In the genomic region with DNA sequence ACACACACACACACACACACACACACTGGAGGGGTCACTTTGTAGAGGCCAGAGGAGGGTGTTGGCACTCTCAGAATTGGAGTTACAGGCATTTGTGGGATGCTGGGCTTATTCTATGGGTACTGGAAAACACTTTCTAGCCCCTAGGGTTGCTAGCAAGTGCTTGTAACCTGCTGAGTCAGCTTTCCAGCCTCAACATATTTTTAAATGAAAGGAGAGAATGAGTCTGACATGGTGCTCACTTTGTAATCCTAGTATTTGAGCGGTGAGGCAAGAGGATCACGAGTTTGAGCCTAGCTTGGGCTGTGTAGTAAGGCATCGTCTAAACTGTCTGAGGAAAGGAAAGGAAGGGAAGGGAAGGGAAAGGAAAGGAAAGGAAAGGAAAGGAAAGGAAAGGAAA, we compare ENCODE assay signal across 24 mouse cellular contexts. TPM values are rescaled to one million over a fixed set of nuclear protein-coding genes. Genes with fewer than 3 reads are reported as not detected.
DNase-seq lines count a peak whose midpoint lies in the region; ATAC-seq and TF ChIP-seq lines count a peak whose summit lies in the region.
"Had no signal": no experiment of that assay in that cellular context is flagged by ENCODE, and none has a peak within 500 bp of the region (broad histone marks: within the 10 kb centered on the region; RNA-seq: fewer than 3 reads in every experiment).

No protein-coding gene starts in this region.

- dilution Hi-C loops in CH12.LX (cut with MboI; ENCODE audit: extremely low pct_ligation_motif_present, extremely low pct_unique_long_range_greater_than_20kb, low sequenced_read_pairs) = no loop called here

- TF ChIP-seq POLR2A in heart, adult 2 months (IDR thresholded peaks at IDR 0.05; ENCODE audit: insufficient read depth, low read depth, low read length) = no peak
- no peak for TF ChIP-seq POLR2A in CH12.LX (IDR thresholded peaks at IDR 0.05; ENCODE audit: low read depth, low read length)

- H3K79me2 ChIP-seq in heart, adult 2 months (replicated peaks; ENCODE audit: control insufficient read depth, insufficient read depth, low read length) = no peaks in the 10 kb centered on the region
- H3K79me2 ChIP-seq in CH12.LX (replicated peaks; ENCODE audit: control insufficient read depth, extremely low read depth, insufficient read depth, poor library complexity, severe bottlenecking) = peaks cover 1% of the 10 kb centered on the region; the same call in 1 of the 2 replicates

- TF ChIP-seq CTCF in heart, adult 2 months (IDR thresholded peaks at IDR 0.05) = no peak
- no peak for TF ChIP-seq CTCF in CH12.LX (conservative IDR thresholded peaks at IDR 0.05 in 1 of 2, IDR thresholded peaks at IDR 0.05 in 1 of 2; ENCODE audit: low read depth in 2 of 2, low read length in 2 of 2)

- TF ChIP-seq RAD21 in CH12.LX (IDR thresholded peaks at IDR 0.05; ENCODE audit: low read depth, low read length) = no peak

- no peak for TF ChIP-seq EP300 in heart, adult 2 months (IDR thresholded peaks at IDR 0.05; ENCODE audit: insufficient read depth, low read depth, low read length)
- no peak for TF ChIP-seq EP300 in CH12.LX (IDR thresholded peaks at IDR 0.05; ENCODE audit: low read length)

- intact Hi-C loops in heart, adult 2 months (cut with DNase I) = loop anchor here (10.0 kb wide), 1 partner anchor 90 kb away; no protein-coding TSS in a partner anchor

- H3K9me3 ChIP-seq in heart, embryonic 12.5 days (replicated peaks) = no peaks in the 10 kb centered on the region
- H3K9me3 ChIP-seq in CH12.LX (replicated peaks; ENCODE audit: low read length) = peaks cover 1% of the 10 kb centered on the region
- no peaks in the 10 kb centered on the region for H3K9me3 ChIP-seq in ES-E14 (ENCODE audit: control insufficient read depth, insufficient read depth, low read depth, low read length)
- H3K9me3 ChIP-seq: forebrain, embryonic 10.5 days; forebrain, embryonic 13.5 days; heart, embryonic 10.5 days; hindbrain, embryonic 10.5 days; hindbrain, embryonic 13.5 days; intestine, embryonic 15.5 days had no signal

- no peak for ATAC-seq in heart, embryonic 12.5 days (ENCODE audit: insufficient number of reproducible peaks, low FRiP score)
- ATAC-seq: activated CD4-positive, CD25-positive, alpha-beta regulatory T cell, adult 4 months; CD4-positive, CD25-positive, alpha-beta regulatory T cell, adult 4 months; forebrain, embryonic 13.5 days; forebrain, embryonic 16.5 days; hindbrain, embryonic 16.5 days; intestine, embryonic 15.5 days had no signal

- H3K9ac ChIP-seq in heart, adult 2 months (ENCODE audit: low read depth, low read length) = no peak overlapping the region
- no peak overlapping the region for H3K9ac ChIP-seq in heart, embryonic 12.5 days
- H3K9ac ChIP-seq in CH12.LX (ENCODE audit: insufficient read depth, low read depth) (no peak overlapping the region), ES-E14 (ENCODE audit: insufficient read depth, low read depth, low read length, poor library complexity, severe bottlenecking) (no peak overlapping the region)
- H3K9ac ChIP-seq: forebrain, embryonic 13.5 days; hindbrain, embryonic 13.5 days; intestine, embryonic 15.5 days had no signal

- no peak overlapping the region for H3K4me3 ChIP-seq in heart, adult 2 months
- no peak overlapping the region for H3K4me3 ChIP-seq in heart, embryonic 12.5 days
- H3K4me3 ChIP-seq in CH12.LX (replicated peaks in 1 of 3; ENCODE audit: low read depth in 2 of 3, low read length in 2 of 3, poor library complexity in 1 of 3) (no peak overlapping the region), ES-E14 (ENCODE audit: insufficient read depth in 1 of 2, low read depth in 1 of 2, low read length in 2 of 2, poor library complexity in 1 of 2, severe bottlenecking in 1 of 2) (no peak overlapping the region)
- H3K4me3 ChIP-seq: forebrain, embryonic 10.5 days; forebrain, embryonic 13.5 days; heart, embryonic 10.5 days; hindbrain, embryonic 10.5 days; hindbrain, embryonic 13.5 days; intestine, embryonic 15.5 days had no signal

- H3K4me1 ChIP-seq in heart, adult 2 months (ENCODE audit: control insufficient read depth, insufficient read depth, low read length) = peaks cover 9% of the 10 kb centered on the region
- peaks cover 17% of the 10 kb centered on the region for H3K4me1 ChIP-seq in heart, embryonic 12.5 days (replicated peaks)
- H3K4me1 ChIP-seq in CH12.LX (ENCODE audit: control insufficient read depth in 1 of 2, insufficient read depth in 2 of 2) (peaks cover 16 to 37% of the 10 kb centered on the region in 2 experiments), ES-E14 (ENCODE audit: control insufficient read depth in 2 of 2, insufficient read depth in 2 of 2, low read length in 2 of 2, poor library complexity in 1 of 2) (no peaks in the 10 kb centered on the region)
- H3K4me1 ChIP-seq: forebrain, embryonic 13.5 days; intestine, embryonic 15.5 days had no signal

- 58% methylated on average over 3 of the region's 3 CpGs for WGBS in heart, adult 2 months
- 59% methylated on average over 3 of the region's 3 CpGs for WGBS in heart, embryonic 12.5 days

- H3K27ac ChIP-seq in heart, adult 2 months = peak overlapping the region; percentile 64; the same call in 1 of the 2 replicates
- no peak overlapping the region for H3K27ac ChIP-seq in heart, embryonic 12.5 days (ENCODE audit: poor library complexity, severe bottlenecking)
- H3K27ac ChIP-seq in CH12.LX (ENCODE audit: insufficient read depth, low read depth) = no peak overlapping the region
- H3K27ac ChIP-seq in ES-E14 (ENCODE audit: insufficient read depth, low read depth, low read length, poor library complexity, severe bottlenecking) = no peak overlapping the region
- H3K27ac ChIP-seq: forebrain, embryonic 10.5 days; forebrain, embryonic 13.5 days; hindbrain, embryonic 10.5 days; hindbrain, embryonic 13.5 days; intestine, embryonic 15.5 days had no signal

- DNase-seq in heart, adult 2 months = no peak
- DNase-seq in CH12.LX (ENCODE audit: extremely low read depth) (no peak), ES-E14 (ENCODE audit: low read depth, low spot score) (no peak), MN1 (ENCODE audit: low spot score) (no peak)
- no peak for DNase-seq in thymus, postnatal 0 days (ENCODE audit: low spot score)
- DNase-seq: adrenal gland, adult 8-10 months; adrenal gland, postnatal 25 days; cerebellum, adult 18-20 months; cerebellum, adult 9-10 months; cerebellum, postnatal 14 days; gastrocnemius, postnatal 25 days; kidney, adult 18-20 months had no signal

- in situ Hi-C loops in CH12.LX (cut with MboI; ENCODE audit: low pct_ligation_motif_present, low pct_unique_long_range_greater_than_20kb, low sequenced_read_pairs) = no loop called here
- in situ Hi-C loops in ES-E14 (cut with MboI; ENCODE audit: low sequenced_read_pairs in 2 of 2, unreplicated experiment in 2 of 2) = no loop called here

- no peaks in the 10 kb centered on the region for H3K36me3 ChIP-seq in heart, adult 2 months (ENCODE audit: control insufficient read depth, insufficient read depth, low read length)
- no peaks in the 10 kb centered on the region for H3K36me3 ChIP-seq in heart, embryonic 12.5 days
- H3K36me3 ChIP-seq in CH12.LX (replicated peaks in 1 of 2; ENCODE audit: control insufficient read depth in 1 of 2, insufficient read depth in 1 of 2, low read length in 1 of 2) = no peaks in the 10 kb centered on the region
- no peaks in the 10 kb centered on the region for H3K36me3 ChIP-seq in ES-E14 (ENCODE audit: control insufficient read depth, insufficient read depth, low read length, poor library complexity, severe bottlenecking)
- H3K36me3 ChIP-seq: forebrain, embryonic 10.5 days; G1E; hindbrain, embryonic 10.5 days; hindbrain, embryonic 13.5 days; intestine, embryonic 15.5 days had no signal

- no peaks in the 10 kb centered on the region for H3K27me3 ChIP-seq in heart, adult 2 months (ENCODE audit: control insufficient read depth, insufficient read depth, low read length)
- no peaks in the 10 kb centered on the region for H3K27me3 ChIP-seq in heart, embryonic 12.5 days (replicated peaks)
- no peaks in the 10 kb centered on the region for H3K27me3 ChIP-seq in CH12.LX (replicated peaks)
- H3K27me3 ChIP-seq: forebrain, embryonic 13.5 days; hindbrain, embryonic 13.5 days; intestine, embryonic 15.5 days had no signal

- no peak overlapping the region for H3K4me2 ChIP-seq in heart, embryonic 12.5 days
- no peak overlapping the region for H3K4me2 ChIP-seq in CH12.LX (ENCODE audit: insufficient read depth, low read depth, poor library complexity, severe bottlenecking)
- H3K4me2 ChIP-seq: forebrain, embryonic 13.5 days; hindbrain, embryonic 13.5 days; intestine, embryonic 15.5 days had no signal

TF ChIP-seq in CH12.LX, 34 proteins besides CTCF, POLR2A, EP300 and RAD21:
- TF ChIP-seq MAX (IDR thresholded peaks at IDR 0.05; ENCODE audit: low read length) (no peak), MAFK (IDR thresholded peaks at IDR 0.05; ENCODE audit: insufficient replicate concordance, low read length) (peak; percentile 95)
TF ChIP-seq in CH12.LX: peak in this region for 1.

TF ChIP-seq in ES-E14, 5 proteins besides CTCF, POLR2A, EP300 and RAD21:
- TF ChIP-seq ZC3H11A (IDR thresholded peaks at IDR 0.05; ENCODE audit: borderline replicate concordance, low read depth, low read length) (no peak), CHD2 (IDR thresholded peaks at IDR 0.05; ENCODE audit: low read depth, low read length) (no peak), HCFC1 (IDR thresholded peaks at IDR 0.05; ENCODE audit: borderline replicate concordance, insufficient read depth, low read length) (no peak), MAFK (IDR thresholded peaks at IDR 0.05; ENCODE audit: insufficient read depth, low read depth, low read length) (peak; percentile 56), ZNF384 (IDR thresholded peaks at IDR 0.05; ENCODE audit: low read depth, low read length) (no peak)

RNA-seq across cellular contexts. Expression of a gene that starts 0.8 kb away (rescaled TPM):
- 10 to 100 TPM; 27.2 to 27.4 TPM for total RNA-seq in heart, adult 2 months (2021)
- polyA plus RNA-seq in heart, adult 2 months (2012; rRNA removed) = 10.4 and 28.1 TPM in 2 replicates
- polyA plus RNA-seq in heart, embryonic 12.5 days (2016; fragmentation: Nextera tagmentation; extraction: Ambion mirVana) = 16.7 and 17.1 TPM in 2 replicates
- total RNA-seq in CH12.LX (2012; rRNA removed) = 79.6 and 115 TPM in 2 replicates
- total RNA-seq in CH12.LX (2014; rRNA removed) = 164 and 166 TPM in 2 replicates
- polyA plus RNA-seq in CH12.LX (2012; ENCODE audit: insufficient read length, low read depth) = 161 and 162 TPM in 2 replicates
- total RNA-seq in ES-E14 (2012; rRNA removed) = 0.16 and 0.85 TPM in 2 replicates
- polyA plus RNA-seq in thymus, postnatal 0 days (2015; fragmentation: Nextera tagmentation; extraction: Ambion mirVana) = 2.4 TPM in 2 replicates
- polyA plus RNA-seq: G1E had no signal
